Mouse (Mus musculus) ovary, adult 18-20 months (tissue): ENCODE data around the gene Lrp6.

Experiments
- DNase-seq: peaks from one replicate; pipeline ENCODE4 v3.0.0; 2022; ENCODE audit warnings: low spot score, mixed read lengths

Lrp6 gene

DNA sequence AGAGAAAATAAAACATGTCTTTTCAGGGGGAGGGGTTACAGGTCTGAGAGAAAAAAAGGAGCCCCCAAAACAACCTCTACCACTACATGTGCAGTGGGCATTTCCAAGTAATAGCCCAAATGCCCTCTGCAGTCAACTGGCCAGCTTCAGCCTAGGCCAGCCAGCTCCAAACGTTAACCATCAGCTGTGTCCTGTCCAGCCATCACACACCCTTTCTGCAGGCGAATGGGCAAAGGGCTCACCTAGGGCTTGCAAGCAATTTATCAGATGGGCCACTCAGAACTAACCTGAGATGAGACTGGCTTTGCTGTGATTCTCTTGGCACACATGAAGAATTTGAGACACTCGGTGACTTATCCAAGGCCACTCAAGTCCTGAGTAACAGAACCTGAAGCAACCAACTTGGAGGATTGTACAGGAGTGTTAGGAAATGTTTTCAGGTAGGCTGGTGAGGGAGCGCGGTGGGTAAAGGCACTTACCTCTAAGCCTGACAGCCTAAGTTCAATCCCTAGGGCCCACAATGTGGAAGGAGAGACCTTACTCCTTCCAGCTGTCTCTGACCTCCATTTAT lies 1.3 kb upstream of the Lrp6 start:
- no peak for DNase-seq

DNA sequence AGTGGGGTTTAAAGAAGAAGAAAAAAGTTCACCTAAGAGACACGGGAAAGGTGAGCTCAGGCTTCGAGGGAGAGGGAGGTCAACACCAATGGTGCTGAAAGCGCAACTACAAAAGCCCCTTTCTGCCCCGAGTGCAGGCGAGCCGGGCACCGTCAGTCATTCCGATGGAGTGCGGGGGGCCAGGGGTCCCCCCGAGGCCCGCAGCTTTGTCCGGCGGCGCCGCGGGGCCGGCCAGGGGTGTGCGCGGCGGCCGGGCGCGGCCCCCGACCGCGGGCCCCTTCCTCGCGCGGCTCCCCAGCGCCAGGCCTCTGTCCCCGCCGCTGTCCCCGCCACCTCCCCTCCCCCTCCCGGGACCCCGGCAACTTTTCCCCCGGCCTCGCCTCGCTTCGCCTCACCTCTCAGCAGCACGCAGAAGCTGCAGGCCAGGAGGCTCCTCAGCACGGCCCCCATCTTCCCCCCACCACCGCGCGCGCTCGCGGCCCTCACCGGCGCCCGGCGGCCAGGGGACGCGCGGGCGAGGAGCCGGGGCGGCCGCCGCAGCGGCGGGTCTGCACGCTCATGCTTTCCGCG lies 432 bp downstream of the Lrp6 start:
- DNase-seq, result no peak

DNA sequence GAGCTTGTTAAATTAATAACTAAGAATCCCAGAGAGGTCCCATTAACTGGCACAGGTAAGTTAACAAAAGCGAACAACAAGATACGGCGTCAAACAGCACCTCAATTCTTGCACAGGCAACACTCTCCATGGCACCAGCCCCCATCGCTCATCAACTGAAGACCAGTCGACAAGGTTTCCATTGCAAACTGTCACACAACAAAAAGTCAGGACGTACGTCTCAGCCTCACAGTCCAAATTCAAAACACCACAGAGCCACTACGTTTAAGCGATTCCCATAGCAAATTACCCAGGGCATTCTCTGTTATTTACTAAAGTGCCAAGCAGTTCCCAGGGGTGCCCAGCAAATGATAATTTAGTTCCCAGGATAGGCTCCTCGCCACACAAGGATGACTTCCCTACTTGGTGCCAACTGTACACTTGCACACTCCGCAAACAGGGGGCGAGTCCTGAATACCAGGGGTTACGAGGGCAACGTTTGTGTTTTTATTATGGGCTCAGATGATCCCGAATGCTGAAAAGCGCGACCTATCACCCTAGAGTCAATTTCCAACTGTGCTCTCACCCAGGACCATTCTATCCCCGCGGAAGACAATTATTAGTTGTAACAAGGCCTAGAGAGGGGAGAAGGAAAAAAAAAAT lies 1.0 kb downstream of the Lrp6 start:
- no peak for DNase-seq

DNA sequence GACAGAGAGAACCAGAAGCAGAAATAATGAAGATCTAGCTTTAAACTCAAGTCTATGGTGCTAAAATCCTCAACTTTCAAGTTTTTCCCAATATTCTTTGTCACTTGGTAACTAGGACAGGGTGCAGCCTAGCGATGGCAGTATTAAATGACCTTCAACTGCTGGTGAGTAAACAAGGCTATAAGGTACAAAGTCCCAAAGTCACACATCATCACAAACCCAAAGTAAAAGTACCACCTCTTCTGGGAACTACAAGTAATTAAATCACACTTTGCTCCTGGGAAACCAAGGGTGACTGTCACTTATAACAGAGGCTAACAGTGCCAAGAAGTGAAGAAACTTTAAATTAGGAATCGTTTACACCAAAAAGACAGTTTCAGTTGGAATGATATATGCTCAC lies 2.2 kb downstream of the Lrp6 start:
- DNase-seq, result no peak

DNA sequence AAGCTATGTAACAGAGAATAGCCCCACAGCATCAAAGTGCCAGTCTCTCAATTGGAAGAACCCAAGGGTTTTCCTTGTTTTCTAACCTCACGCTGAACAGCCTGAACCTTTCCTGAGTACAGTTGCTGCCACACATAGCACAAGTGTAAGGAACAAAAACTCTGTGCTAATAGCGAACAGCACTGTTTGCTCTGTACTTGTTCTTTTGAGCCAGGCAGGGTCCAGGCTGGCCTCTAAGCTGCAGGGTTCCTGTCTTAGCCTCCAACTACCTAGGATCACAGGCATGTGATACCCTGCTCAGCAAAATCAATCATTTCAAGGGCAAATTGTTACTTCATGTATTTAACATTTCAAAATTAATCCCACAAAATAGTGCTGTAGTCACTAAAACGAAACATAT lies 7.1 kb downstream of the Lrp6 start:
- no peak for DNase-seq

DNA sequence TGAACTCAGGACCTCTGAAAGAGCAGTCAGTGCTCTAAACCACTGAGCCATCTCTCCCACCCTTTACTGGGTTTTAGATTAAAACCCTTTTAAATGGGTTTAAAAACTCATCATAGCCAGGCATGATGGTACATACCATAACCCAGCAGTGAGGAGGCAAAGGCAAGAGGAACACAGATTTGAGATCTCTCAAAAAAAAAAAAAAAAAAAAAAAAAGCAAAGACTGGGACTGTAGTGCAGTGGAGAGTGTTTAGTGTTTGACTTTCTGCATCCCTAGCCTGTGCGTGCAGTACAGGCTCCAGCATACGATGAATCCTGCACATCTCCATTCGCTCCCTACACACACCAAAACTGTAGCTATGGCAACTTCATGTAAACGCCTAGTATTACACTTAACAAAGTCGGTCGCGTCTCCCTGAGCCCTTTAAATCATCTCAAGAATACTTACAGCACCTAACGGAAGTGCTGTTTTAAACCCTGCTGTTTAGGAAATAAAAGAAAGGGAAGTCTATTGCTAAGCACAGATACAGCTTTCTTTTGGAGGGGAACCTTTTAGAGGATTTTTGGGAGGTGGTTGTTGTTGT lies 8.1 kb downstream of the Lrp6 start:
- DNase-seq, result no peak

DNA sequence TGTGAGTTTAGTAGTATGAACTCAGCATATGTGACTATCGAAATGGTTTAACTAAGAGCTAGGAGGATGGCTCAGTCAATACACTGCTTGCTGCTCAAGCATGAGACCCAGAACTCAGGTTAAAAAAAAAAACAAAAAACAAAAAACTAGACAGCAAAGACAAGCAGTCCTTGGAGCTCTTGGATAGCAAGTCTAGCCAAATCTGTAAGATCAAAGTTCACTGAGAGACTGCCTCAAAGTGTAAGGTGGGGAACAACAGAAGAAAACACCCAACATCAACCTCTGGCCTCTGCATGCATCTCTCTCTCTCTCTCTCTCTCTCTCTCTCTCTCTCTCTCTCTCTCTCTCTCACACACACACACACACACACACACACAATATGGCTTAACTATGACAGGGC lies 9.7 kb downstream of the Lrp6 start:
- no peak for DNase-seq

DNA sequence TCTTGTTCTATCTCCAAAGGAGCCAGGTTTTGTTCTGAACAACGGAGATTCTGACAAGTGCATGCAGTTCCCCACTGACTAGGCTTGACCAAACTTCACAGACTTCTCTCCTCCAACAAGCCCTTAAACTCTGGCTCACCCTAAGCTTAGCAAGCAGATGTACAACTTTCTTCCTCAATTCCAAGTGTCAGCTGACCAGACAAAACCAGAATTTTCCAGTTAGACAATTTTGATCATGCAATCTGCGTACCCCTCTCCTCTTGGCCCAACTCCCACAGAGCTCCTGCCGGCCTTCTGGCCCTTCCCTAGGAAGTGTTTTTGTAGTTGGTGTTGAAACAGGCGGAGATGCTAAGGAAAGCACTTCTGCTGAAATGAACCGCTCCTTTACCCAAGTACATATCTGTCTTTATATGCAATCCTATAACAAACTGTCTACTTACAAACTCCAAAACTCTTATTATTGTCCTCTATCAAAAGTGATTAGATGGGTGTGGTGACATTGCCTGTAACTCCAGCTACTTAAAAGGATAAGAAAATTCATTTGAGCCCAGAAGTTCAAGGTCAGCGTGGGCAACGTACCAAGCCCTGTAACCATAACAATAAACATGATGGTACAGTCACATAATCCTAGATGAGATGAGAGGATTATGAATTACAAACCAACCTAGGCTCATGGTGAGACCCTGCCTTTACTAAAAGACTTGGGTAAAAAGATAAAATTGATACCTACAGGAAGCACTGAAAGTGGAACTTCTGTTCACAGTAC lies 10.4 kb downstream of the Lrp6 start:
- DNase-seq, result no peak

DNA sequence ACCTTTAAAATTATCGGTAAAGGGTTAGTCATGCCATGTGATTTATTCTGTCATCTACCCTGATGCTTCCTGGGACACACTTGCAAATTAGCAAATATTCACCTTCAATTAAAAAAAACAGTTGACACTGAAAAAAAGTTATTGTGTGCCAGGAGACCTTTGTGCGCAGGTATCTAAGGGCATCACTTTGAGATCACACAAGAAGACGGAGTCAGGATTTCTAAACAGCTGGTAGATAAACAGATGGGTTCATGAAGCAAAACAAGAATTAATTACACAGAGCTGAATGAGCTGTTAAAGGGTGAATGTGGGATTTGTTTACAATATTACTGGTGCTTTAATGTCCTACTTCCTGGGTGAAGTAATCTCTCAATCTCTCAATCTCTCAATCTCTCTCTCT lies 11.6 kb downstream of the Lrp6 start:
- DNase-seq, result no peak

DNA sequence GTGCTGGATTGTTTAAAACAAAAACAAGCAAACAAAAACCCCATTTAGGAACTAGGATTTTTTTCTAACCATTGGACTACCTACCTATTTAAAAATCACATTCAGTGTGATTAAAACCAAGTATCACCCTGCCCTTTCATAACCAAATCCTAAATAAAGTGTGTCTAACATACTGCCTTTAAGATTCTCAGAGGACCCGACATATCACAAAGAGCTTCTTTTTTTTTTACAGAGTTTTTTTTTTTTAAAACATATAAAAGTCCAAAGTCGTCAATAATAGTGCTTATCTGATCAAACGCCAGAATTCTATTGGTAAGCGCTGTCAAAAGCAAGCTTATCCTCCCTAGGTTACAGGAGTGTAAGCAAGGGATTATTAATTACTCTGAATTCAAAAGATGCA lies 12.5 kb downstream of the Lrp6 start:
- no peak for DNase-seq

DNA sequence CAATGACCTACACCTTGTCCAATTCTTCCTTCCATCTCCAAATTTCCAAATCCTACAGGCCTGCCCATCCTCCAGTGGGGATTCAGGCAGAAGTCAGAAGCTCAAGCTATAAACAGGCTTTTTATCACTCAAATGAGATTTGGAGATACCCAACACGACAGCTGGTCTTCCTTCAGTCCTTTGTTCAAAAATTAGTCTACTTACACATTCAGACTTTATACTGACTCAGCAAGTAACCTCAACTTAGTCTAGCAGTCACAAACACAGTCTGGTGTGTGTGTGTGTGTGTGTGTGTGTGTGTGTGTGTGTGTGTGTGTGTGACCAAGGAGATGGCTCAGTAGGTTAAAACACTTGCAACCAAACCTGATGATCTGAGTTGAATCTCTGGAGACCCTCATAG lies 15.8 kb downstream of the Lrp6 start:
- no peak for DNase-seq

DNA sequence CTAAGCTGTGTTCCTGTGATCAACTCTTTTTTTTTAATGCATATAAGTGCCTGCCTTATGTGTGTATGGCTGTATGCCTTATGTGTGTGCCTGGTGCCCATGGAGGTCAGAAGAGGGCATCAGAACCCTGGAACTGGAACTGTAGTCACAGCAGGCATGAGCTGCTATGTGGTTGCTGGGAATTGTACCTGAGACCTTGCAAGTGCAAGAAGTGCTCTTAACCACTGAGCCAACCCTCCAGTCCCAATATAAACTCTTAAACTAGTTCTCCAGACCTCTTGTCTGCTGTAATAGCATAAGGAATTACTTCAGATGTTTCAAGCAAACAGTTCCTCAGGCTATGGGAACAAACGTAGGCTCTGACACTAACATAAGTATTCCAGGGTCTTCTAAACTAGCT lies 16.4 kb downstream of the Lrp6 start:
- DNase-seq, result no peak

DNA sequence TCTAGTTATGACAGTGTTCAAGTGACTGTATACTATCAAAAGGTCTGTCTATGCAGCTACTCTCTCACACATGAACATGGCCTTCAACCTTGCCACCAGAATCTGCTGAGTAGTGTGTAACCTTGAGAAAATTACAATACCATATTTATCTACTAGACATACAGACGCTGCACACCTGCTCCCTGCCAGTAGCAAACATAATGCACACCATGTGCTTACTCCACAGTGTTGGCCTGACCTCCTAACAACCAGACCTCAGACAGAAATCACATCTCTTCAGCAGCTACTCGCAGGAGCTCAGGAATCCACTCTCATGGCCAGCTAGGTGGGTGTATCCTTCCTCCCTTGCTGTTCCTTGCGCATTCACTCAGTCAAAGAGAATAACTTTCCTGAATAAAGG lies 21.9 kb downstream of the Lrp6 start:
- DNase-seq, result no peak

DNA sequence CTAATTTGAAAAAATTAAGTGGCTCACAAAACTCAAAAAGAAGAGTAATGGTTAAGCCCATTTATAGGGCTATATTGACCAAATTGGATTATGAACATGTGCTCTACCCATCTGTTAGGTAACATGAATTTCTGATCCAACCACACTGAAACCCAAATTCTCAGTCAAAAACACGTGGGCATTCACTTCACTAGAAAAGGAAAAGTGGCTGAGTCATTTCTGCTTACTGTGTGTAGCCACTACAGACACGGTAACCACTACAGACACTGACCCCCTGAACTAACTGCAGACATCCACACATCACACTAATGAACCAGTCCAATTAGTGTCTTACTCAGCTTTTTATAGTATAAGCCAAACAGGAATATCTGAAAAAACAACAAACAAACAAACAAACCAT lies 22.7 kb downstream of the Lrp6 start:
- DNase-seq, result no peak

DNA sequence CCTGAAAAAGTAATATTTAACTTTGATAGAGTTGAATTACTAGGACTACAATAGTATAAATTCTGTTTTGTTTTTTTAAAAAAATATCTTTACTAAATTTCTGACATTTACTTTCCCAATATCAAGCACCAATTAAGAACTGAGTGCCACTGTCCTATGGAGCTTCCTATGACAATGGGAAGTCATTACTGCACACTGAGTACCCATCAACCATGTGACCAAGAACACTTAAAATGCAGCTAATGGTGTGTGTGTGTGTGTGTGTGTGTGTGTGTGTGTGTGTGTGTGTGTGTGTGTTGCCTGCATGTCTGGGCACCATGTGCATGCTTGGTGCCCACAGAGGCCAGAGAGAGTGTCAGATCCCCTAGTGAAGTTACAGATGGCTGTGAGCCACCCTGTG lies 23.2 kb downstream of the Lrp6 start:
- no peak for DNase-seq

DNA sequence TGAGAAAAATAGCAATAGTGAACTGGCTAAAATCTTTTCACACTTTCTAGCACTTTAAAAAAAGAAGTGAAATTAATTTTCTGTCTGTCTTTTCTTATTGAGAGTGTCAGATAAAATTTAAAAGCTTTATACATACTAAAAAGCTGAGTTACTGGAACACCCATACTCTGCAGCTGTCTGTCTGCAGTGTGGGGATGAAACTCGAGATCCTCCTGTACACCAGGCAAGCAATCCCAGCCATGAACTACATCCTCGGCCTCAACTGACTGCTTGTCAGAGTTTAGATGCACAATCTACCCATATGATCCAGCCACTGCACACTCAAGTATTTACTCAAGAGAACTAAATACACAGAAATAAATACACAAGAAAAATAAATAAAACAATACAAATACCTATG lies 24.4 kb downstream of the Lrp6 start:
- DNase-seq, result no peak

DNA sequence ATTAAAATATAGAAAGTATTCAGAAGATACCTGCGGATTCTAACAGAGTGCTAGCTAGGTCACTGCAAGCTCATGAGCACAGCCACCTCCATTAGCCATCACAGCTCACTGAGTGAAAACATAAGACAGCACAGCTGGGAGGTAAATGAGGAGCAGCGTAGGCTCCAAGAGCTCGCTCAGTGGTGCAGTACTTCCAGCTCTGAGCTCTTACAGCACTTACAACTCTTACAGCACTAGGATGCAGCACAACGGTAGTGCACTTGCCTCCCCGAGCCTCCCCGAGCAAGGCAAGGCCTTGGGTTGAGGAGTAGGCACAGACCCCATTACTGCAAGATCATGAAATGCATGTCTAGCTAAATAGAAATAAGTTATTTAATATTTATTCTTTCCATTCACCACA lies 26.6 kb downstream of the Lrp6 start:
- DNase-seq, result no peak

DNA sequence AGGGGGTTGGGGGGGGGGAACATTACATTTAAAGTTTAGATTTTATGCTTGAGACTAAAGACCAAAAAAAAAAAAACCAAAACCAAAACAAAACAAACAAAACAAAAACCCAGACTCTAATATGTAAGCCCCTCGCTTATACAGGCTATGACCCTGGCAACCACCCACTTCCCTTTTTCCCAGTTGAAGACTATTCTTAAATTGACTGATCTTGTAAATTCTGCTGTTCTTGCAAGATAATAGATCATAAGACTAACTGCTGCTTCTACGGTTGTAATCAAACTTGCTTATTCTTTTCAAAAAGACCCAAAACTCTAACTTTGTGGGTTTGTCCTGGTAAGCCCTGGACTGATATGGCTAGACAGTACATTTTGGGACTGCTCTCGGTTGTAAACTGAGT lies 27.3 kb downstream of the Lrp6 start:
- DNase-seq, result no peak

DNA sequence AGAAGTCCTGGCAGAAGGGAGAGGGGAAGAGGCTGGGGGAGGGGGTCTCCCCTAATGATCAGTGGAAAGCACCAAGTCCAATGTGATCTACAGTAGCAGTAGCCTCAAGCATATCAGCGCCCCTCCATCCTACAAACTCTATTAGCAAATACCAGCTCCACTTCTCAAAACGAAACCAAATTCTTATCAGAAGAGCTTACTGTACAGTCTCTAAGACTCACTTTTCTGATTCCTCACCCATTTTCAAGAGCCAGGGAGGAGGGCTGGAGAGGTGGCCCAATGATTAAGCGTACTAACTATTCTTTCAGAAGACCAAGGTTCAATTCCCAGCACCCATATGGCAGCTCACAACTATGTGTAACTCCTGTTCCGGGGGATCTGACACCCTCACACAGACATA lies 28.0 kb downstream of the Lrp6 start:
- no peak for DNase-seq

DNA sequence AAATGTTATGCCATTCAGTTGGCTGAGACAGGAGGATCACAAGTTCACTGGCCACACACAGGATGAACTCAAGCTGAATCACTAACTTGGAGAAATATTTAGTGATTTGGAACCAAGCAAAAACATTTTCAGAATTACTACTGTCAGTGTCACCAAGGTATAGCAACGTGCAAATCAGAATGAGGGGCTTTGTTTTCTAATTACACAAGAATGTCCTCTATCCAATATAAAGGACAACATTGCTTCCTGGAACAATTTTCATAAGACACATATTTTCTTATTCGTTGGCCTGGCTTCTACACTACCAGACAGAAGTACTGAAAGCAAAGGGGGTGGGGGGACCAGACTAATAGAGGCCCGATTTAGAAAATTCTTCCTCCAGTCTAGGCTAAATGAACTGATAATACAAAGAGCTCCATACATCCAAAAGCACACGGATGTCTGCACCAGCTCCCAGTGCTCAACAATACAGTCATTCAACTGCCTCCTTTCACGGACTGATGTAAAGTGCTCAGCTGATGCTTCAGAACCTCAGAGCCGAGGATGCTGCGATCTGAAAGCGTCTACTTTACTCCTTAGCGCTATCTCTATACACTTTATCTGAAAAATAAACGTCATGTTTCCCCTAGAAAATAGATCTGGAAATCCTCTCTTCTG lies 29.2 kb downstream of the Lrp6 start:
- DNase-seq, result no peak

DNA sequence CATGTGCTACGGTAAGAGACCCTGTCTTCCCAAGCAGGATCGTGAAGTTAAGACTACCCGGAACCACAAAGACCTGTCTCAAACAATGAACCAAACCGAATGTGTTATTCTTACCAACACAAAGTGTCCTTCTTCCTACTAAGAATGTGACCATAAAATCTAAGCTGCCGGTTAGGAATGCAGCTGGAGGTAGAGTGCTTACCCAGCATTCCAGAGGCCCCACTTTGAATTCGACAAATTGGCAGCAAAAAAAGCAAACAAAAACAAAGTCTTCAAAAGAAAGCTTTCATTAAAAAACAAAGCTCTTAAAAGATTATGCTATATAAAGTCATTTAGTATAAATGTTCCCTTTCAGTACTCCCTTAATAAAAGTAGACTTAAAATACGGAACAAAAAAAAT lies 31.6 kb downstream of the Lrp6 start:
- DNase-seq, result no peak

DNA sequence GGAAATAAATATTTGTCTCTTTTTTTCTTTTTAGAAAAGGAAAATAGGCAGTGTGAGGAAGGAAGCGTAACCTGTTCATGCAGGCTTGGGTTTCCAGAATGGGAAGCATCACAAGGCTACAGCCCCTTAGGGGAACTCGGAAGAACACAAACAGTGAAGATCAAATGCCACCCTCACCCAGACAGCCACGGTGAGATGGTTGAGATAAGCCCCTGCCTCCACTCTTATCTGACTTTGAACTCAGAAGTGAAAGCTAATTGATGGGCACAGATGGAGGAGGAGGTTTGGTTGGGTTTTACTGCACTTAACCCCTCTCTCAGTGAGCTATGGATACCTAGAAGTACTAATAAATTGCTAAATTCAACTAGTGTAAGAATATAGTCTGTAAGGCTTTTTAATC lies 33.7 kb downstream of the Lrp6 start:
- no peak for DNase-seq

DNA sequence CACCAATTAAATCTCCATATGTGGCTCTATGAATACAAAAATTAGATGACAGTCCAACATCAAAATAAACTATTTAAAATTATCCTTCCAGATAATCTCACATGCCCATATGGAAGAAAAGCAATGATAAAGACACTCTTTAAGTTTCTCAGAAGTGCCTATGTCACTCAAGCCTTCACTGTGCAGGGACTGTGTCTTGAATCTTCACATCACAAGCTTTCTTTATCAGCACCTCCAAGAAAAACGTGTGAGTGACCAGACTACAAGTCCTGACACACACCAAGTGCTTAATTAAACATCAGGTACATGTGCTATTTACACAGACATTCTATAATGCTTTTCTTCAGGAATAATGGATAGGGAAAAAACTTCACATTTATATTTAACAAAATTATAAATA lies 34.8 kb downstream of the Lrp6 start:
- DNase-seq, result no peak
